Comparison of ENCODE assay signal across 11 mouse cellular contexts in the genomic region with DNA sequence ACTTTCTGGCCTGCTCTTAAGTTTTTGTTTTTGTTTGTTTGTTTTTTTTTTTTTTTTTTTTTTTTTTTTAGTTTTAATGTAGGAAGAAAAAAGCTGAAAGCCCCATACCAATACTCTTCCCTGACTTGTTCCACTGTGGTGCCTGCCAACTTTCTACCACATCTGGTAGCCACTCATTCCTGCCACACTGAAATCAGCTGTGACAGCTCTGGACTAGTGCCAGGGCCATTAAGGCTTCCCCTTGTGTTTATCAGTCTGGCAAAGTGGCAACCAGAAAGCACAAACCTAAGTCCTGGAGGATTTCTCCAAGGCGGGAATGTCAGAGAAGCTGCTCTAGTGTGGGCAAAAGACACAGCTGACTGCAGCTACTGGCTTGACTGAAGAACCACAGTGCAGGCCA. TPM values are rescaled to one million over a fixed set of nuclear protein-coding genes. Genes with fewer than 3 reads are reported as not detected.
DNase-seq lines count a peak whose midpoint lies in the region; ATAC-seq and TF ChIP-seq lines count a peak whose summit lies in the region.
"Had no signal": no experiment of that assay in that cellular context is flagged by ENCODE, and none has a peak within 500 bp of the region (broad histone marks: within the 10 kb centered on the region; RNA-seq: fewer than 3 reads in every experiment).

No protein-coding gene starts in this region.

- 93% methylated on average over 1 of the region's 1 CpGs for WGBS in kidney, embryonic 14.5 days
- 30% methylated on average over 1 of the region's 1 CpGs for WGBS in forebrain, postnatal 0 days

- no peak for ATAC-seq in kidney, embryonic 14.5 days (ENCODE audit: low FRiP score, low TSS enrichment)
- ATAC-seq in forebrain, postnatal 0 days = no peak

- 0 out of 2 replicates have a peak, but pooled peaks cover 4% of the 10 kb centered on the region for H3K4me1 ChIP-seq in kidney, embryonic 14.5 days (ENCODE audit: control insufficient read depth, insufficient read depth, low read length)
- no peaks in the 10 kb centered on the region for H3K4me1 ChIP-seq in forebrain, postnatal 0 days (ENCODE audit: insufficient read depth)

- no peak overlapping the region for H3K4me3 ChIP-seq in kidney, embryonic 14.5 days (ENCODE audit: low read length)
- H3K4me3 ChIP-seq in forebrain, postnatal 0 days (ENCODE audit: low read depth, low read length) = no peak overlapping the region

- H3K27ac ChIP-seq in kidney, embryonic 14.5 days (ENCODE audit: low read depth, low read length) = no peak overlapping the region
- H3K27ac ChIP-seq in forebrain, postnatal 0 days (ENCODE audit: low read depth, low read length) = no peak overlapping the region
- H3K27ac ChIP-seq: macrophage had no signal

- no peak overlapping the region for H3K9ac ChIP-seq in kidney, embryonic 14.5 days (ENCODE audit: low read depth, low read length)
- H3K9ac ChIP-seq in forebrain, postnatal 0 days = no peak overlapping the region

- H3K27me3 ChIP-seq in kidney, embryonic 14.5 days (ENCODE audit: control insufficient read depth, insufficient read depth, low read length) = no peaks in the 10 kb centered on the region
- no peaks in the 10 kb centered on the region for H3K27me3 ChIP-seq in forebrain, postnatal 0 days (ENCODE audit: insufficient read depth, low read length)

- H3K4me2 ChIP-seq in kidney, embryonic 14.5 days (replicated peaks; ENCODE audit: low read depth, low read length) = no peak overlapping the region
- no peak overlapping the region for H3K4me2 ChIP-seq in forebrain, postnatal 0 days (ENCODE audit: low read depth)

- peak; percentile 37 for DNase-seq in adrenal gland, postnatal 14 days
- no peak for DNase-seq in adrenal gland, adult 18-20 months (ENCODE audit: low spot score in 2 of 2)
- peak; percentile 41 for DNase-seq in kidney, postnatal 10 days
- peak; percentile 43 for DNase-seq in 3134 (ENCODE audit: extremely low read depth, insufficient read length, low spot score)
- DNase-seq in forebrain, postnatal 0 days = peak; percentile 43
- DNase-seq in thymus, adult 18-20 months = no peak
- DNase-seq in natural killer cell, adult 2 months (ENCODE audit: low spot score in 2 of 2) = no peak
- DNase-seq: cerebellum, postnatal 36 days; kidney, adult 11 months had no signal

- H3K36me3 ChIP-seq in kidney, embryonic 14.5 days (ENCODE audit: control insufficient read depth, insufficient read depth, low read length) = peaks cover 85% of the 10 kb centered on the region
- peaks cover 78% of the 10 kb centered on the region for H3K36me3 ChIP-seq in forebrain, postnatal 0 days (ENCODE audit: insufficient read depth)

- no peak for TF ChIP-seq CTCF in forebrain, postnatal 0 days (IDR thresholded peaks at IDR 0.05; ENCODE audit: low read depth)

- no peaks in the 10 kb centered on the region for H3K9me3 ChIP-seq in kidney, embryonic 14.5 days (ENCODE audit: control insufficient read depth, low read length)
- no peaks in the 10 kb centered on the region for H3K9me3 ChIP-seq in forebrain, postnatal 0 days (ENCODE audit: low read length)

RNA-seq across cellular contexts. Expression of gene Acp6, which starts 55.9 kb away (rescaled TPM):
- 40.0 and 42.3 TPM in 2 replicates for total RNA-seq in adrenal gland, postnatal 14 days (2021)
- 10 to 100 TPM; 37.6 to 46.8 TPM for total RNA-seq in adrenal gland, adult 18-20 months (2021)
- 33.1 and 42.1 TPM in 2 replicates for polyA plus RNA-seq in kidney, embryonic 14.5 days (2014; fragmentation: Nextera tagmentation; extraction: Ambion mirVana)
- total RNA-seq in forebrain, postnatal 0 days (2014; rRNA removed) = 17.4 and 19.1 TPM in 2 replicates
- 11.2 and 11.3 TPM in 2 replicates for polyA plus RNA-seq in forebrain, postnatal 0 days (2015; fragmentation: Nextera tagmentation; extraction: Ambion mirVana)

Comparison
In these comparisons a context has a peak if more than half of its experiments do, and no peak if none do; other contexts are left out.
1. DNase-seq: peak in adrenal gland, postnatal 14 days (single experiment), kidney, postnatal 10 days (single experiment), 3134 (single experiment) and forebrain, postnatal 0 days (single experiment); none in adrenal gland, adult 18-20 months (0 of 2), thymus, adult 18-20 months (0 of 2) and natural killer cell, adult 2 months (0 of 2).